Mouse (Mus musculus) thymus, adult 2 months (tissue): Measurements from ENCODE around the gene Bmp2k.

Source experiments
- CTCF ChIP-seq: fragments of 200-500 bp; IDR thresholded peaks from 2 replicates; pipeline ENCODE4 v1.5.1; 2012; ENCODE audit warnings: mild to moderate bottlenecking, control low read depth, low read length, moderate library complexity, borderline replicate concordance; ENCODE audit not compliant: control insufficient read depth, poor library complexity, insufficient read depth; ENCODE audit errors: extremely low read depth
- POLR2A ChIP-seq: fragments of 200-500 bp; IDR thresholded peaks from 2 replicates; pipeline ENCODE4 v1.6.1; 2012; ENCODE audit warnings: mild to moderate bottlenecking, low read length, control low read depth, moderate library complexity; ENCODE audit not compliant: control insufficient read depth, poor library complexity, insufficient read depth; ENCODE audit errors: extremely low read depth

DNA sequence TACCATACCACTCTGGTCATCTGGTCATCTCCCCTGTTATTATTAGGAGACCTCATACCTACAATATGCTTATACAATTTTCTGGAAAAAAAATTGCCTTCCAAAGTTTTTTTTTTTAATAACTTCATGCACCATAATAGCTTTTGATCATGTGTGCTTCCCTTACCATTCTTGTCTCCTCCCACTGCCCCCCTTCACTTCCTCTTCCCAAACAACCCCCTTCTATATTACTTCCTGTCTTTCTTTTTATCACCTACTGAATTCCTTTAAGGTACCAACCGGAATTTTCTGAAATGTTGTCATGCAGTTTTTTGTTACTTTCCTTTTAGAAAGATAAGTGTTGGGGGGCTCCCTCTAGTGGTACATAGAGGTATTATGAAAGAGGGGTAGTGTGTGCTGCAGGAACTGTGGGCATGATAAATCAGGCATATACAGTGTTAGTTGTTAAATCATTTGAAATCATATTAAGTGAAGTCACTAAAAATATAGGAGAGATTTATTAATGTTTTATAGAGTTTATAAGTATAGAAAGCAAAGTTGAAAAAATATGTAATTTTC, 58.1 kb downstream of the Bmp2k start:
- TF ChIP-seq CTCF (no peak), POLR2A (no peak)
